Mouse (Mus musculus) testis, postnatal 14 days (tissue): ENCODE data around the gene Rab40c.
"Not testable (repeated sequence)": the region's sequence is repeated elsewhere in the genome, so short reads cannot be mapped to it uniquely, and the experiment has no call there.

Experiments
- DNase-seq: peaks from one replicate; pipeline ENCODE4 v3.0.0; 2021; ENCODE audit warnings: low spot score

Rab40c gene

DNA sequence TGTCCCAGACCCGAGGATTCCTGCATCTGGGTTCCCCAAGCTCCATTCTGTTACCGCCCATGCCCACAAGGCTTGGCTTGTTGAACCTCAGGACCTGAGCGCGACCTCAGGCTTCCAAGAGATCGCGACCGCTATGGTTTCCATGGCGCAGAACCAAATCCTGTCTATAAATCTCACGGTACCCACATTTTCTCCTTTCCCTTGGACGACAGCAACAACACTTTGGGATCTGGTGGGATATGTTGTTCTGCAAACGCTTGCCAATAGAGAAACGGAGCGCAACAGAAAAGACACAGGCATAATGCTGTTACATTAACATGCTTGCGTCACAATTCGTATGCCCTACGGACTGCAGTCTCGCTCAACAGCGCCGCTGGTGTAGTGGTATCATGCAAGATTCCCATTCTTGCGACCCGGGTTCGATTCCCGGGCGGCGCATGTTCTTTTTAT lies 44.8 kb downstream of the Rab40c start, which contains the start of gene Mettl26:
TSS of gene Mettl26 (plus strand) at position 354 of the 450 bp plus-strand sequence.
- peak; percentile 82 for DNase-seq

DNA sequence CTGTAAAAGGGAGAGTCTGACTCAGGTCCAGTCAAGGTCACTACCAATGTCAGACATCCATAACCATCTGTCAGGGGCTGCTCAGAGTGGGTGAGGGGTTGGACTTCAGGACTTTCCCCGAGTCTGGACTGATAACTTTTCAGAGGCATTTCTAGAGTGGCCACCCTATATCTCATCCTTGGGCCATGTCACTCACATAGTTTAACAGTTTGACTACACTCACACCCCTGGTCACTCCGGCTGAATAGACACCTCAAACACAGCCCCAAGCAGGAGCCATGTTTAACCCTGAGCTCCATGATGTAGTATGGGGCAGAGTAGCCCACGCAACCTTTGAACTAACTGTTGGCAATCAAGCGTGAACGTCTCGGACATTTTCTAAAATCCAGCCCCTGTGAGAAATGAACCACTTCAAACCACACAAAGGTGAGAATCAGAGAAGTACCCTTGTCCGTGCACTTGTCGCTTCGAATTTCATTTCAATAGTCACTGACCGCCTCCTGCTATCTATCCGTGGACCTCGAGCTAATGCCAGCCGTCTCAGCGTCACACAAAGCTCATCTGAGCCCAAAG lies 45.3 kb downstream of the Rab40c start:
- no peak for DNase-seq

DNA sequence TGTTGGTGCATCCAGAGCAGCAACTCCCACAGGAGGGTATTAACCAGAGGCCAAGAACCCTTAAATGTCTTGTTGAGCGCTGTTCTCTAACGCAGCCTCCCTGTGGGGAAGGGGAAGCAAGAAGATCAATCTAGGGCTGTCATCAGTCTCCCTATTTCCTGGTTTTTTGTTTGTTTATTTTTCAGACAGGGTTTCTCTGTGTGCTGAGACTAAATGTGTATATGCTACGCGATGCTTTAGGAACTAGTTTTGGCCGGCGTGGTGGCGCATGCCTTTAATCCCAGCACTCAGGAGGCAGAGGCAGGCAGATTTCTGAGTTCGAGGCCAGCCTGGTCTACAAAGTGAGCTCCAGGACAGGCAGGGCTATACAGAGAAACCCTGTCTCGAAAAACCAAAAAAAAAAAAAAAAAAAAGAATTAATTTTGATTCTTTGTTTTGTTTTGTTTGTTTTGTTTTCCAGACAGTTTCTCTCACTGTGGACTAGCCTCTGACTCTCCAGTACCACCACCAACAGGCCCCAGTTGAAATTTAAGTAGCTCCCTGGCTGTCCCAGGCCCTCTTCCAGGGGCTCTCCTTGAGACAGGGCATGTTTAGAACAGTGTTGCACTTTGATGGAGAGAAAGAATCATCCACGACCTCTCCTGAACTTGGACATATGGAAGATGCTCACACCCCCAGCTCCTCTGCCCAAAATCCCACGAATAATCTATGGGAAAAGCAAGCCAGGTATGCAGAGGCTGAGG lies 46.0 kb downstream of the Rab40c start:
- no peak for DNase-seq

DNA sequence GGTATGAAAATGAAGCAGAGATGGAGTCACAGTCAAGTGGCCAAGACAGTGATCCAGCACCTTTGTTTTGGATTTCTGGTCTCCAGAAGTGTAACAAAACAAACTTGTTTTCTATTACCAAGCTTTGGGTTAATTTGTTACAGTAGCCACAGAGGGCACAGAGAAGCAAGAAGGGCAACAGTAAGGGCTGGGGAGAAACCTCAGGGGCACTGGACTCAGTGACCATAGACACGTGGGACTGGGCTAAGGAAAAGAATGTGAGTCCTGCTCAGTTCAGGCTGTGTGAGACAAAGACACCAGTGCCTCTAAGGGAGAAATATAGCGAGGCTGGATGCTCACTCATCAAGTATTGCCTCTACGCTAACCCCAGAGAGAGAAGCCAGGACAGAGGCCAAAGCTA lies 46.9 kb downstream of the Rab40c start:
- no peak for DNase-seq

DNA sequence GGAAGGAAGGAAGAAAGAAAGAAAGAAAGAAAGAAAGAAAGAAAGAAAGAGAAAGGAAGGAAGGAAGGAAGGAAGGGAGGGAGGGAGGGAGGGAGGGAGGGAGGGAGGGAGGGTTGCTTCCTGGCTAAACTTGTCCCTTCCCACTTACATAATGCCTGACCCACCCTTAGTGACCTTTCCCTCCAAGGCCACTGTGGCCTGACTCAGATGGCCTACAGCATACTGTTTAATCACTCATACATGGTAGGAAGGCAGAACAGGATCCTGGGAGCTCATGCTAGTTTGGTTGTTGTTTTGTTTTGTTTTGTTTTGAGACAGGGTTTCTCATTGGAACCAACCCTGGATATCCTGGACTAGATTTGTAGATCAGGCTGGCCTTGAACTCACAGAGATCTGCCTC lies 48.0 kb downstream of the Rab40c start:
- not testable (repeated sequence) for DNase-seq

DNA sequence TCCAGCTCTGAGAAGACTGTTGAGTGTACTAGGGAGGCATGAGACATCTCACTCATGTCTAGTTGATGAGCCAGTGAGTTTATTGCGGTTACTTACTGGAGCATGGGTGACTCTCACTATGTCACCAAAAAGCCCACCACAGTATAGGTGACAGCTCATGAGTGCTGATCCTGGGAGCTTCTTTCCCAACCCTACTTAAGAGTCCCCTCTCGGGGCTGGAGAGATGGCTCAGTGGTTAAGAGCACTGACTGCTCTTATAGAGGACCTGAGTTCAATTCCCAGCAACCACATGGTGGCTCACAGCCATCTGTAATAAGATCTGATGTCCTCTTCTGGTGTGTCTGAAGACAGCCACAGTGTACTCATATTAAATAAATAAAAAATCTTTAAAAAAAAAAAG lies 49.6 kb downstream of the Rab40c start:
- DNase-seq: no peak

DNA sequence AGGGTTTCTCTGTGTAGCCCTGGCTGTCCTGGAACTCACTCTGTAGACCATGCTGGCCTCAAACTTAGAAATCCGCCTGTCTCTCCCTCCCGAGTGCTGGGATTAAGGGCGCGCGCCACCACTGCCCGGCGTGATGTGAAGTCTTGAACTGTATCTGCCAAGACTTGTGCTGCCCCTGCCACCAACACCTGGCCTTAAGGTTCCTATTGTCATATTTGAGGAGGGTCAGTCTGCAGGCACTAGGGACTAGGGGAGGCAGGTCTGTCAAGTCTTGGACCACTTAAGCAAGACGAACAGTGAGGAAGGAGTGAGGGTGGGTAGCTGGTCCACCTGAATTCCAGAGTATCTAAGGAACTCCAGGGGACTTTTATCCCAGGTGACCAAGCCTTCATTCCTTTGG lies 50.0 kb downstream of the Rab40c start:
- DNase-seq: no peak

DNA sequence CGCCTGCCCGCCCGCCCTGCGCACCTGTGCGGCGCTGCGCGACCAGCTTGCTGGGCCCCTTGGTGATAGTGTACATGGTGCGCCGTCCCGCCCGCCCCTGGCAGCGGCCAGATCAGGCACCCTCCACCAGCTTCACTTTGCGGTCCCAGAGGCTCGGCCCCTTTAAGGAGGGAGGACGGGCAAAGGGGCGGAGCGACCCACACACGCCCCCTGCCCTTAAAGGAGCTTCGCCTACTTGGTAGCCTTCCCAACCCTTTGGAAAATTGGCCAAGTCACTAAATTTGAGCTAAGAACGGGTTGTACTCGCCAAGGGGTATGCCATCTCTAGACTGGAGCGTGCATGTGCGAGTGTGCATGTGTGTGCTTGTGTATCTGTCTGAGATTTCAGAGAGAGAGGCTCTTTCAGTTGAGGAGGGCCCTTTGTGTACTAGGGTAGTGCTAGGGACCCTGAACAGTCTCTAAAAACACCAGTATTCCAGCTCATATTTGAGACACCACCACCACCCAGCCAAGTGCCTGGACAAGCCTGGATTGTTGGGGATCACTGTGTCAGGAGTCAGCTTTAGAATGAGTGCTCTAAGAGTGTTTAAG lies 50.8 kb downstream of the Rab40c start, which contains the start of gene Mcrip2:
TSS of gene Mcrip2 (minus strand) at position 164 of the 591 bp plus-strand sequence.
- DNase-seq: peak; percentile 83

DNA sequence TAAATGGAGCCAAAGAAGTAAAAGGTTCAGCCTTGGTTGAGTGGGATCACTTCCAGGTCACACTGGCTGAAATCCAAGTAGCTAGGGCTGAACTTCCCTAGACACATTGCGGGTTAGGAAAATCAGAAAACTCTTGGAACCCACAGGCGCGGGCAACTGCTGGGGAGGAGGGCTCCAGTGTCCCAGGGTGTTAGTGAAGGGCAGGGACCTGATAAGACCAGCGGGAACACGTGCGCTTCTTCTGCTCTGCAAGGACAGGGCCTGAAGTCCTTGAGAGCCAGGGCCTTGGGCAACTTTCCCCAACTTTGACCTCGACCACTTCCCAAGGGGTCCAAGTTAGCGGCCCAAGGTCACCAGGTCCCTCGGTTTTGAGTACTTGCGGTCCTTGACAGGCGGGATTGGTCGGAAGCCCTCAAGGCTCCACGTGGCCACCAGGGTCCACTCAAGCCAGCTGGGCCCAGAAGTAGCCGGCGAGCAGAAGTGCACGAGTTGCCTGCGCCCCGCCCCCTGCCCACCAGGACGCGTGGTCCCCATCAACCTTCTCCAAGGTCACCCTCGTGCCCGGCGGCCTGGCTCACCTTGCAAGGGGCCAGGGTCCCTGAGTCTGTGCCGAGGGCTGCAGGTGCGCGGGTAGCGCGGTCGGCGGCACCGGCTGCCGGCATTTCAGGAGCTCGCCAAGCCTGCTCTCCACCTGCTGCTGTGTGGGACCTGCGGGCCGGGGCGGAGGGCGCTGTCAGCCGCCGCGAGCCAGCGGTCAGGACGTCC lies 51.5 kb downstream of the Rab40c start:
- peak; percentile 74 for DNase-seq

DNA sequence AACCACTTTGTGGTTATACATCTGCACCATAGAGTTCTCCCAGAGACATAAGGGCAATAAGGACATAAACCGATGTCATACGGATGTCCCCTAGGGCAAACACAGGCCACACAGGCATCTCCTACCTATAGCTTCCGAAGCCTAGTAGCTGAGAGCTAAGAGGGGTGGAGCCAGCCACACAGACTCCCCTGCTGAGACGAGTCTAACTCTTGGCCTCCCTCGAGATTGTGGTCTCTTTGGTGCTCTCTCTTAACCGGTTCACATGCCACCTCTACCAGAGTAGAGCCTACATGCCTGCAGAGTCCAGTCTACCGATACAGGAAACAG lies 52.1 kb downstream of the Rab40c start:
- no peak for DNase-seq

DNA sequence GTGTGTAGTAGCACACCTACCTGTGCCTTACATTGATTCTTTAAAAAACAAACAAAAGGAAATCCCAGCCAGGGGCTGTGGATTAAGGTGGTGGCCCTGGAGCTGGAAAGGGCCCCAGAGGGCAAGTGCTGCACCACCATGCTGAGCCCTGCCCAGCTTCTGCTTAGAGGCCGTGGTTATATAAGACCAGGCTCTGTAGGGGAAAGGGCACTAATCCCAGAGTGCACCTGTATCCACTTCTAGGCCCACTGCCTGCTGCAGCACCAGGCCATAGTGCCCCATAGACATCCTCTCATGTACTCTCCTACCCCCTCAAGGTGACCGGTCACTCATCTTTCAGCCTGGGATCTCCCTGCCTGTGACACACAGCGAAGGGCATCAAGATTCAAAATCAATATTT lies 53.4 kb downstream of the Rab40c start:
- no peak for DNase-seq

DNA sequence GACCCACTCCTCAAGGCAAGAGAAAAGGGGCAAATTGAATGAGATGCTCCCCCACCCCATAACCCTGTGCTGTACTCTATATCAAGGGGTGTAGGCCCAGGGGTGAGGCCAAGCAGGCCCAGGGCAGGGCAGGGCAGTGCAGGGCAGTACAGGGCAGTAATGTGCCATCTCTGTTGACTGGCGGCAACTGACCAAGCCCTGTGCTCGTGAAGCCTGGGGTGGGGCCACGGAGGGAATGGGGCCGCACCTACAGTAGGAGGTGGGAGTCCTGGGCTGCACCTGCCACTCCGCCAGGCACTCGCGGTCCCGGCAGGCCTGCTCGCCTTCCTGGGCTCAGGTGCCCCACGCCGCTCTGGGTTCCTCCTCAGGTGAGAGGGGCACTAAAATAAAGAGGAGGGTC lies 54.2 kb downstream of the Rab40c start:
- no peak for DNase-seq

DNA sequence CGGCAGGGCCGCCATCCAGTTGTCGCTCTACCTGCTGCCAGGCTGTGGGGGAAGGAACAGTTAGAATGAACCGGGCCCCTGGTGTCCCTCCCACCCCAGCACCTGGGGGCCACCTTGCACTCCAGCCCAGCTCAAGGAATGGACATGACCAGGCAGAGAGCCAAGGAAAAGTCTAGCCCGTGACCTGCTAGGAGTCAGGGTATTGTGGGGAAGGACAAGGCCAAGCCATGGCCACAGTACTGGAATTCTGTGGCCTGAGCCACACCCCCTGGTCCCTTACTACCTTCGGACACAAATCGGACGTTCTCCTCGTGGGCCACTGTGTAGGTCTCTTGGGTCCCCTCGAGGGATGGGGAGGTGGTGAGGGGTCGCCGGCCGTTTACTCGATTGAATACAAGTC lies 55.2 kb downstream of the Rab40c start:
- no peak for DNase-seq

DNA sequence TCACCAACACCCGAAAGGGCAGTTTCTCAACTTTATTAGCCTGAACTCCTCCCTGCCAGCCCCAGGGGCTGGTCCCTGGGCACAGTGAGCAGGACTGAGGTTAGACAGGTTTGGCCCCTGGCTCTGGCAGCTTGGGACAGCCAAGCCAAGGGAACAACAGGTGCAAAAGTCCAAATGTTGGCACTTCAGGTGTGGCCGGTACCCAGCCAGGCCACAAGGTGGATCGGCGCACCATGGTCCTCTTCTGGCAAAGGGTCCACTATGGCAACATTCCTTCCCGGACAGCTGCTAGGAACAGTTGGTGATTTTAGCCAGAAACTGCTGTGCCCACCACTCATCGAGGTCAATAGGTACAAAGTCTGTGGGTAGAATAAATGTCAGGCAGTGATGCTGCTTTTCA lies 55.8 kb downstream of the Rab40c start:
- no peak for DNase-seq

DNA sequence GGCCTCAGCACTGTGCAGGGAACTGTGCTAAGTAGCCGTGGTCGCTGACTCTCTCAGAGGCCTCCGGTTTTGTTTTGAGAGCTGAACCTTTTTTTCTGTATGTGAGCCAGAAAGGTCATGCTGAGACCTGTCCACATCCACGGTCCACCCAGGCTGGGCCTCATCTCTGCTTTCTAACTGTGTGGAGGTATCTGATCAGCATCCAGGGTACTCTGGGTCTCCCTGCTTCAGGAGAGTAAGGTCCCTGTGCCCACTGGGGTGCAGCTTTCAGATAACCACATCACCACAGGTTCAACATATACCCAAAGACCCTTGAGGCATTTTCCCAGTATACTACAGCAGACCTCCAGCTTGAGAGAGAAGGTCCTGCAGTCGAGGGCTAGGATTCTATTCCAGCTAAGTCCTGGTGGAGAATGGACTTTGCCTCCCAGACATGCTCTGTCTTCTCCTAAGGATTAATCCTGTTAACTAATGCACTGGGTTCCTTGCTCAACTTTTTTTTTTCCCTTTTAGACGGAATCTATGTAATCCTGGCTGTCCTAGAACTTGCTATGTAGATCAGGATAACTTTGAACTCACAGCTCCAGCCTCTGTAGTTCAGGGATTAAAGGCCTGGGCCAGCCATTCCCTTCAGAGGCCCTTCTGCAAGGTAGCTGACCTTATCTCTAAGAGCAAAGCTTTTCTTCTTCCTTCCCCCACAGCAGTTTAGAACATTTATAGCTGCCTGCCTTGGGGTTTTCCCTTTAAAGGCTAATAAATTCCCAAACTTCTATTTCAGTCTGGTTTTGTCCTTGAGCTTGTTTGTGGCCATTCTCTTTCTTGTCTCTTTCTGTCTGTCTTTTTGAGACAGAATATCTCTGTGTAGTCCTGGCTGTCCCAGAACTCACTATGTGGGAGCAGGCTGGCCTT lies 57.6 kb downstream of the Rab40c start:
- DNase-seq: no peak

DNA sequence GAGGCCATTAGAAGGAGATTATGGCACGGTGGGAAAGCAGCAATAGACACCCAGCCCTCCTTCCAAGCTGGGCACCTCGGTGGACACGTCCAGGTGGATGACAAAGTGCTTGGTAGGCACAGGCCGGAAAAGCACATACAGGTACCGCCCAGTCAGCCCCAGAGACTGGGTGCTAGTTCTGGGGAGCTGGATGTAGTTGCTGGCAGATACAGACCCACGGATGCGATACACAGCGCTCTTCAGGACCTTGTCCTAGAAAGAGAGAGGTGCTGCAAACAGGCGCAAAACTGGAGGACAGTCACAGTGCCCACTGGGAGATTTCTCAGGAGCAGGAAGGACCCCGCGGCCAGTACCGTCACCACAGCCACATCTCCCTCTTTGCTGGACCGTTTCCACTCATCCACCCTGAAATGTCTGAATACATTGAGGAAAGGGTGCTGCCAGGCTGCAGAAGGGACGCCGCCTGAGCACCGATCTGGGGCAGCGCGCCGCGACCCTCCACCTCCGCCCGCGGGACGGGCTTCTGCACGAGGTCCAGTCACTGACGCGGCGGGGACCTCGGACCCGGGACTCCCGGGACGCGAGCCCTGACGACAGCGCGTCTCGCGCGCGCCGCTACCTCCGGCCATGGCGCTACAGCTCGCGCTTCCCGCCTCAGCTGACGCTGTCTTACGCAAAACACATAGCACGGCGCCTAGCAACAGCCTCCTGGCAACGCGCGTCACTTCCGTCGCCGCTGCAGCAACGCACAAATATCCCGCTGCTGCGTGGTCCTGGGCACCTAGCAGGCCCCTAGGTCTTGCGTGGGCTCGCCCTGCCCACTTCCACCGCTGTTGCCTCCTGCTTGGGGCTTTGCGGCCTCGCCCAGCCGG lies 58.5 kb downstream of the Rab40c start, which contains the start of gene Wdr90:
TSS of gene Wdr90 (minus strand) at position 670 of the 872 bp plus-strand sequence.
- peak; percentile 92 for DNase-seq

DNA sequence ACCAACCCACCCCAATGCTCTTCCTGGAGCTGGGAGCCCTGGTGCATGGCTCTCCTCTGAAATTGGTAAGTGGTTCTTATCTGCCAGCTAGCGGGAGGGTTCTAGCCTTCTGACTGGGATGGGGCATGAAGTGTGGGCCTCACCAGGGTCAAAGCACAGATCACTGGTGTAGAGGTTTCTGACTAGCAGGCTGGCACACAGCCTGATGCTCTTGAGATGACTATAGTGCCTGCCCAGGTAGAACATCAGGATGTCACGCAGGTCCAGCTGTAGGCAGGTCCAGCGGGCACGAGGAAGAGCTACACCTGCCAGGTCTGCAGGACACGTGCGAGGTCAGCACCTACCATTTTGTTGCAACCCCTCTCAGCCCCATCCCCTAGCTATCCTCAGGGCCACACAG lies 59.3 kb downstream of the Rab40c start:
- DNase-seq: no peak

DNA sequence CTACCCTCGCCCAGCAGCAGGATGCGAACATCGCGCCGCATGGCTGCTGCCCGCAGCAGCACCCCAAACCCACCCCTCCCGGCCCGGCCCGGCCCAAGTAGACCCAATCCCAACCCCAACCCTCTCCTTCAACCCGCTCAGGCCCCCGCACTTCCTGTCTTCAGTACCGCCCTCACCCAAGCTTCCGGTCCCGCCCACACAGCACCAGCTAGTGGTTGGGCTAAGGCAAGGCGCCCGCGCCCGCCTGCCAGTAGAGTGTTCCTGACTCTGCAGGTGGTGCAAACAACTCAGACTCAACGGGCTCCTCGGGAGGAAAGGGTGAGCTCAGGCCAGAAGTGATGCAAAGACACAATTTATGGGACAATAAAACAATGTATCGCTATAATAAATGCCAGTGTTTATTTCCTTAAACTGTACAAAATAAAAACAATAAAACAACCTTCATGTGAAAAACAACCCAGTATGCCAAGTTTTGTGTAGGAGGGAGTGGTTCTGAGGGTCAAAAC lies 75.1 kb downstream of the Rab40c start, which contains the start of gene Rhot2:
TSS of gene Rhot2 (minus strand) at position 456 of the 506 bp plus-strand sequence.
- DNase-seq: peak; percentile 93

DNA sequence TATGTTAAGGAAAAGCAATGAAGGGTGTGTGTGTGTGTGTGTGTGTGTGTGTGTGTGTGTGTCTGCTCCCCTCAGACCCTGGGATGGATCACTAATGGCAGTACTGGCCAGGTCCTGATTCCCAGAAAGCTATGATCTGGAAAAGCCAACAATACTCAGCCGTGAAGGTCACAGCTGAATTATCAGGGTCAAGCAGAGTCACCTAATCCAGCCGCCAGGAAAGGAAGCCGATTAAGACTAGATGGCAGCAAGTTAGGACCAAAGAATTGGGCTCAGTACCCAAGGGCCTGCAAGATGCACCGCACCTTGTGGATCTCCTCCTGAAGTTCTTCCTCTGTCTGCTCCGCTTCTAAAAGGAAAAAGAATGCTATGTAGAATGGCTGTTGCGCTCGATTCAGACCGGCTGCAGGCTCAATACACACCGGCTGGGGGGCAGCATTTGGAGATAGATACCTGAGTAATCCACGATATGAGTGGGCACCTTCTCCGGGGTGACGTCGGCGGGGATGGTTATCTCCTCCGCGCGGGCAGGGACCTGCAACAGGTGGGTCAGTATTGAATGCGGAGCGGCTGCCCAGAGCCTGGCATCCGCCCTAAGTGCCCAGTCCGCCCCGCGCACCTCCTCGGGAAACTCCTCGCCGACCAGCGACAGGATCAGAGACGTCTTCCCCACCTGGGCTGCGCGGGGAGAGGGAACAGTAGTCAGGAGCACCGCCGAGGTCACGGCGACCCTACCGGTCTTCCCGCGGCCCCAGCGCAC lies 75.7 kb downstream of the Rab40c start:
- no peak for DNase-seq
